Mouse (Mus musculus): ENCODE measurements around the gene Tdpoz1.
"Not testable (repeated sequence)": the region's sequence is repeated elsewhere in the genome, so short reads cannot be mapped to it uniquely, and the experiment has no call there.

The Tdpoz1 gene

GRCm38 (mm10) chr3:93676210-93676609 is at the start of gene Tdpoz1:
Gene Tdpoz1 (minus strand): TSS chr3:93676310.
- not testable (repeated sequence) for DNase-seq (ENCODE audit: low spot score in 2 of 2)

- DNase-seq (ENCODE audit: low spot score in 2 of 2), result not testable (repeated sequence)
Measured at GRCm38 (mm10) chr3:93708969-93709637, 33.0 kb upstream of the Tdpoz1 start.

GRCm38 (mm10) chr3:93692970-93693369 is 16.9 kb upstream of the Tdpoz1 start, which contains the start of gene Gm37596:
Gene Gm37596 (minus strand): TSS chr3:93693070.
- not testable (repeated sequence) for DNase-seq (ENCODE audit: low spot score in 2 of 2)

GRCm38 (mm10) chr3:93670805-93671503 is 5.2 kb downstream of the Tdpoz1 start:
- DNase-seq (ENCODE audit: low spot score in 2 of 2), result not testable (repeated sequence)

- DNase-seq (ENCODE audit: low spot score in 2 of 2), result no peak
Measured at GRCm38 (mm10) chr3:93654260-93654659, 21.9 kb downstream of the Tdpoz1 start.

GRCm38 (mm10) chr3:93652586-93652985 is 23.5 kb downstream of the Tdpoz1 start, which contains the start of gene Tdpoz2:
Gene Tdpoz2 (minus strand): TSS chr3:93652686.
- DNase-seq (ENCODE audit: low spot score in 2 of 2), result no peak

- DNase-seq (ENCODE audit: low spot score in 2 of 2), result not testable (repeated sequence)
Measured at GRCm38 (mm10) chr3:93630917-93631714, 45.0 kb downstream of the Tdpoz1 start.
